Mouse (Mus musculus) CD4-positive, CD25-positive, alpha-beta regulatory T cell, adult 2 months (primary cell): ENCODE results near the gene Nr2e1.

ENCODE experiments used
- DNase-seq: peaks from one replicate; pipeline ENCODE4 v3.0.0-alpha.2; 2012; ENCODE audit warnings: low read depth, low spot score

Gene Nr2e1

GRCm38 (mm10) chr10:42583157-42583872, at the start of gene Nr2e1, which contains the start of gene Ostm1:
TSS of gene Nr2e1 (minus strand) at chr10:42583632.
TSS of gene Ostm1 (plus strand) at chr10:42583822.
- DNase-seq, result no peak

DNA sequence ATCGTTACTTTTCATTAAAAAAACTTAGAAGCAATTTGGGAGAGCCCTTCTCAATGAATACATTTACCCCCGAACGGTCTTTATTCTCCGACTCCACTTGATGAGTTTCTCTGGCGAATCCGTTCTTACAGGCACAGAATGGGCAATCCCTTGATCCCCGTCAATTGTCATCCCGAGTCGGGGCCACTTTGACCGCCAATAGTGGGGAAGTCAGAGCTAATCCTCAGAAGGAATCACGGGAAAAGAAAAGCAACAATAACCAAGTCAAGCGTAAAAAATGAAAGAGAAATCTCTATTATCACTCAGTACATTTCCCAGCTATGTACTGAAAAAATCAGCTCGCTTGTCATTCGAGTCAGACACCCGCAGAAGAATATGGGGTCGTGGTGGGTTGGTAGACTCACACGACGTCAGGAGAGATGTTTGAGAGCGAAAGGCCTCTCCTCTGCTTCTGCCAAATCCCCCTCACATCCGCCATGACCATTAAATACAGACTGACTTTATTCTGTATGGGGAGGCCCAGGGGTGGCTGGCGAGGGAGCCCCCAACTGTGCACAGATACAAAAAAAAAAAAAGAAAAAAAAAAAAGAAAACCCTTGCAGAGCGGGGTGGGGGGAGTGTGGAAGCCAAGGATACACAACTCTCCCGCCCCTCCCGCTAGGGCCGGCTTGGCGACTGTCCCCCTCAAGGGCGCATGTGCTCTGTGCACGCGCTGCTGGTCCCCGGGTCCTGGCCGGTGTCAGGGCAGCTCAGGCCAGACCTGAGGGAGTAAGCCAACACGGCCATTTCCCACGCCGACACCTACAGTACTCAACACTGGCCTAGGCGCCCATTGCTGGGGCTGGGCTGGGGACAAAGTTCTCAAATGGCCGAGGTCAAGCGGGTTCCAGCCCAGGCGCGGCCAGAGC, 49.3 kb upstream of the Nr2e1 start:
- DNase-seq, result peak; percentile 28

- peak; percentile 17 for DNase-seq
These were observed 48.5 kb upstream of the Nr2e1 start for GRCm38 (mm10) chr10:42631754-42632452.

GRCm38 (mm10) chr10:42630596-42631355, 47.3 kb upstream of the Nr2e1 start:
- no peak for DNase-seq

DNA sequence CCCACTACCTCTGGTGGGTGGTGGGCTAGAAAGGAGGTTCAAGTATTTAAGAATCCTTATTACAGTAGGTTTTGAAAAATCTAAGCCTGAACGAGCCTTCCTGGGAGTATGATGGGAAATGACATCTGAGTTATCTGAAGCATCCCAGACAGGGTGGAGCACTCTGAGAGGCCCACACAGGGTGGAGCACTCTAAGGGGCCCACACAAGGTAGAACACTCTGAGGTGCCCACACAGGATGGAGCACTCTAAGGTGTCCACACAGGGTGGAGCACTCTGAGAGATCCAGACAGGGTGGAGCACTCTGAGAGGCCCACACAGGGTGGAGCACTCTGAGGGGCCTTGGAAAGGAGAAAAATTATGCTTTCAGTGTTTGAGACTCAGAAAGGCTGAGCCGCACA, 42.5 kb upstream of the Nr2e1 start:
- no peak for DNase-seq

GRCm38 (mm10) chr10:42618291-42618690, 34.9 kb upstream of the Nr2e1 start:
- no peak for DNase-seq

DNA sequence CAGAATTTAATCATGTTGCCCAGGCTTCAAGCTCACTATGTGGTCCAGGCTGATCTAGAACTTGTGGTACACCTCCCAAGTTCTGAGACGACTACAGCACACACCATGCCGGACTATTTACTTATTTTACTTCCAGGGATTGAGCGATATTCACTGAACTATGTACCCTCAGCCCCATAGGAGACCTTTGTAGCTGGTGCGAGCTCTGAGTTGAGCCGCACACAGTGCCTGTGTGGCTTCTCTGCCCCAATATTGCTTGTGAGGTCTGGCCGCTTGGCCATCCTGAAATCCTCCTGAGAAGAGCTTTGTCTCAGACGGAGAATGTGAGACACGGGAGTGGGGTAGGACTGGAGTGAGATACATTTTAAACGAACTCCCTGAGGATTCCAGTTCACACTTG, 31.3 kb upstream of the Nr2e1 start:
- DNase-seq, result no peak

GRCm38 (mm10) chr10:42613639-42614381, 30.4 kb upstream of the Nr2e1 start:
- DNase-seq, result no peak

GRCm38 (mm10) chr10:42613075-42613474, 29.6 kb upstream of the Nr2e1 start:
- no peak for DNase-seq

GRCm38 (mm10) chr10:42606757-42607156, 23.3 kb upstream of the Nr2e1 start:
- no peak for DNase-seq

DNA sequence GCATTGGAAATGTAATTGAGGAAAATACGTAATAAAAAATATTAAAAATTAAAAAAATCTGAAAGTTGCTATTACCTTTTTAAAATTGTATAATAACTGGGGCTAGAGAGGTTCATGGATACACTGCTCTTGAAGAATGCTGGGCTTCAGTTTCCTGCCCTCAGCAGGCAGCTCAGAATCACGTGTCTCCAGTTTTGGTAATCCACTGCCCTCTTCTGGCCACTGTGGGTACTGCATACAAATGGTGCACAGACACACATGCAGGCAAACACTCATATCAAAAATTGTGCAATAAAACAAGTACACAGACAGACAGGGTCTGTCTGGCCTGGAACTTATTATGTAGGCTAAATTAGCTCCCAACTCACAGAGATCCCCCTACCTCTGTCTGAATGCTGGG, 21.4 kb upstream of the Nr2e1 start:
- DNase-seq, result peak; percentile 49

DNA sequence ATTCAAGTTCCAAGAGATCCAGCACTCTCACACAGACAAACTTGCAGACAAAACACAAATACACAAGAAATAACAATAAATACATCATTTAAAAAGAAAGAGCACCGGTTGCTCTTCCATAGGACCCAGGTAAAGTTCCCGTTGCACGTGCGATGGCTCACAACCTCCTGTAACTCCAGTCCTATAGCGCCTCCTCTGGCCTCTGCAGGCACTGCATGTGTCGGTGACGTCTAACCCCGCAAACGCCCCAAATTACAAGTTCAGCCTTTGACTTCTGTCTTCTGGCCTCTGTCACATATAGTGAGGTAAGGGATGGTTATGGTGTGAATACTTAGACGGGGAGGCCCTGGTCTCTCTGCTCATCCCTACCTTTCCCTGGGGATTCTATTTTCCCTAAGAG, 18.1 kb upstream of the Nr2e1 start:
- DNase-seq, result peak; percentile 53

GRCm38 (mm10) chr10:42598615-42599014, 15.2 kb upstream of the Nr2e1 start:
- DNase-seq, result no peak

DNA sequence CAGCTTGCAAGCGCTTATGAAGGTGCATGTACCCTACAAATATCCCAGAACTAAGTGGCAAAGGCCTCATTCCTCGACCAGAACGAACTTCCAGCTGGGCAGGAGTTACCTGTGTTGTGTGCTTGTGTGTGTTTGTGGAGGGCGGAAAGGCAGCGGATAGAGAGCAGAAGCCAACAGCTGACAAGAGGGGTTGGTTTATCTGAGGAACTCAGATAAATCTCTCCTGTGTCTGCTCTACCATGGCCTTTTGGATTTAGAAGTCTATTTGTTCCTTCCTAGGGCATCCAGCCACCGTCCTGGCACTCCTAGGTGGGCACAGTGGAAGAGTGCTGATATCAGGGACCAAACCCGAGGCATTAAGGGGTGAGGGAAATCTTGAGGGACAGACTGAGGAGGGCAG, 9.8 kb upstream of the Nr2e1 start:
- no peak for DNase-seq

- no peak for DNase-seq
These were observed 8.7 kb upstream of the Nr2e1 start for GRCm38 (mm10) chr10:42591993-42592686.

GRCm38 (mm10) chr10:42591185-42591992, 8.0 kb upstream of the Nr2e1 start:
- no peak for DNase-seq

DNA sequence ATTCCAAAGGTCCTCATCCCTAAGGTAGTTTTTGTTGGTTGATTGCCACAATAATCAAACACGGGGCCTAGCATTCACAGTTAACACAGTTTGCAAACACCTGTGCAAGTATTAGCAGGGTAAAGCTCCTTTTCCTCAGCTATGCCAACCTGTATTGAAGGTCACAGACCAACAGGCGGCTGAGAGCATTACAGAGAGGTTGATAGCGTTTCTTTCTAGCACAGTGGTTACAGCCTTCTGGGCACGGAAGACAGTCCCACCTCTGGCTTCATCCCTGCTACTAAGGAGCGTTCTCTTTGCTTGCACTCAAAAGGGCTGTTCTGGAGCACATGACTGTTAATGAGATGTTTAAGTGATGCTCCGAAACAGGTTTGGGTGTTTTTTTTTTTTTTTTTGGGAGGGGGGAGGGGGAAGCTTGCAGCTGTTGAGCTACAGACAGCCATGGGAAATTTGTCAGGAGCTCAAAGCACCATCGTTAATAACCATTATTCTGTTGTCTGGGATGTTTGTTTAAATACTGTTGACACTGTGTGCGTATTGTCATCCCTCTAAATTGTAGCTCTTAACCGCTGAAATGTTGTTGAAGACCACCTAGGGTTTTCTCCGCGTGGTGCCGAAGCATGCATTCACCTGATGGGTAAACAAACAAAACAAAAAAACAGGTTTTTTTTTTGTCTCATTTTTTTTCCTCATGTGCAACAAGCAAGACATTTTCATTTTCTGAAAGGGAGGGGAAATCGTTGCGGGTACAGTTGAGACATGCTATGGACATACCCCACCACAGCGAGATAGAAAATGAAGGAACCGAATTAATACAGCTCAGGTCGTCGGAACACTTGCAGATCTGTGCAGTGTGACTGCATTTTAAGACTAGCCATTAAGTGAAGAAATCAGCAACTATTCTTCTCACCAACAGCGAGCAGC, 7.1 kb upstream of the Nr2e1 start:
- no peak for DNase-seq

GRCm38 (mm10) chr10:42589505-42589904, 6.1 kb upstream of the Nr2e1 start:
- no peak for DNase-seq
